Mouse (Mus musculus) bone marrow, adult 2 months (tissue): ENCODE results near the gene Cass4.
A peak's percentile ranks its signal among the peaks of the same experiment; 100 is the strongest.

Source experiments
- CTCF ChIP-seq: fragments of 200-500 bp; IDR thresholded peaks from 2 replicates; pipeline ENCODE4 v1.5.1; 2011; ENCODE audit warnings: low read length, control low read depth; ENCODE audit not compliant: control insufficient read depth, insufficient read depth
- POLR2A ChIP-seq: fragments of 200-500 bp; IDR thresholded peaks from 2 replicates; pipeline ENCODE4 v1.6.1; 2011; ENCODE audit warnings: low read depth, mild to moderate bottlenecking, control low read depth, low read length, borderline replicate concordance; ENCODE audit not compliant: control insufficient read depth

DNA sequence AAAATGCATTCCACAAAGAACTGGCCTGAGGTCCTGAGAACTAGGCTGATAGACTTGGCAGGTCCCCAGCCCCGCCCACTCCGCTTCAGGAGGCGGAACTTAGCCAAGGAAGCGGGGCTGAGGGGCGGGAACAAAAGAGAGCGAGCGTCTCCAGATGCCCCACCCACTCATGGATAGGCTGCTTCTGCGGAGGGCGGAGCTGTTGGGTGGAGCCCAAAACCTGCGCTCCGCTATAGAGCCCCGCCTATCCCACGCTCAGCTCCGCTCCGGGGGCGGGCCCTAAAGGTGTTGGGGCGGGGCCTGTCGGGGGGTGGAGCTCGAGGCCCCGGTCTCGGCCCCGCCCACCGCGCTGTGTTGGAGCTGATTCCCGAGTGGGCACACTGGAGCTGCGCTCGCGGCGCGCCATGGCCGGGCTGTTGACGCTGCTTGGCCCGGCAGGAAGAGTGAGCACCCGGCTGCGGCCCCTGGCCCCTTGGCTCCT is 48.3 kb upstream of the Cass4 start, which contains the start of gene Fam210b:
- TF ChIP-seq POLR2A, result peak; percentile 87
- TF ChIP-seq CTCF, result no peak
